Mouse (Mus musculus) embryonic facial prominence, embryonic 11.5 days (tissue): ENCODE results near the gene Kidins220. TPM values are rescaled to one million over a fixed set of nuclear protein-coding genes. Genes with fewer than 3 reads are reported as not detected.

Experiments
- ATAC-seq: fragments of 200-750 bp; cut with Nextera tagmentation; replicated peaks from 2 replicates; pipeline ENCODE4 v1.8.0; 2017; ENCODE audit warnings: low read depth; ENCODE audit not compliant: insufficient number of reproducible peaks, low FRiP score, low TSS enrichment
- DNase-seq: peaks from one replicate; pipeline ENCODE4 v3.0.0-alpha.2; 2015; ENCODE audit warnings: low spot score
- H3K27ac ChIP-seq: fragments of 300-500 bp; sonication (generic); replicated peaks from 2 replicates; pipeline ENCODE4 v1.5.1; 2014; ENCODE audit warnings: mild to moderate bottlenecking, low read depth, low read length, control low read depth
- H3K27me3 ChIP-seq: fragments of 300-500 bp; sonication (generic); 2 replicates; pipeline ENCODE4 v1.6.1; 2014; ENCODE audit warnings: mild to moderate bottlenecking, low read length, moderate library complexity, mixed read lengths; ENCODE audit not compliant: control insufficient read depth, insufficient read depth
- H3K36me3 ChIP-seq: fragments of 300-500 bp; sonication (generic); replicated peaks from 2 replicates; pipeline ENCODE4 v1.6.1; 2014; ENCODE audit warnings: low read depth, mild to moderate bottlenecking, low read length, moderate library complexity, mixed read lengths; ENCODE audit not compliant: control insufficient read depth, insufficient read depth
- H3K4me1 ChIP-seq: fragments of 300-500 bp; sonication (generic); 2 replicates; pipeline ENCODE4 v1.6.1; 2014; ENCODE audit warnings: low read length, mixed read lengths; ENCODE audit not compliant: control insufficient read depth, insufficient read depth
- H3K4me2 ChIP-seq: fragments of 300-500 bp; sonication (generic); 2 replicates; pipeline ENCODE4 v1.6.1; 2014; ENCODE audit warnings: low read depth, mild to moderate bottlenecking, control low read depth, low read length, moderate library complexity
- H3K4me3 ChIP-seq: fragments of 300-500 bp; sonication (generic); 2 replicates; pipeline ENCODE4 v1.5.1; 2014; ENCODE audit warnings: low read depth, low read length, control low read depth
- H3K9ac ChIP-seq: fragments of 300-500 bp; sonication (generic); replicated peaks from 2 replicates; pipeline ENCODE4 v1.6.1; 2014; ENCODE audit warnings: mild to moderate bottlenecking, control low read depth, low read length
- H3K9me3 ChIP-seq: fragments of 300-500 bp; sonication (generic); replicated peaks from 2 replicates; pipeline ENCODE4 v1.6.1; 2016; ENCODE audit warnings: mild to moderate bottlenecking, low read length, inconsistent platforms, mixed read lengths; ENCODE audit not compliant: control insufficient read depth
- WGBS: fragments of 180-500 bp; shearing (Covaris S2); extraction: QIAGEN DNeasy Blood & Tissue Kit; methylation state at CpG from one replicate; pipeline ENCODE4 v1.1.7; 2014; 5-methylcytosine and 5-hydroxymethylcytosine counted together
- polyA plus RNA-seq: library from polyadenylated mRNA; unstranded; fragments of >200 nt; fragmentation: Nextera tagmentation; extraction: Ambion mirVana; gene quantifications from 2 replicates; pipeline ENCODE4 v1.2.1, GENCODE M21; 2014

Kidins220 gene
- polyA plus RNA-seq, 1 experiment from 2014 or later = 23.4 TPM

DNA sequence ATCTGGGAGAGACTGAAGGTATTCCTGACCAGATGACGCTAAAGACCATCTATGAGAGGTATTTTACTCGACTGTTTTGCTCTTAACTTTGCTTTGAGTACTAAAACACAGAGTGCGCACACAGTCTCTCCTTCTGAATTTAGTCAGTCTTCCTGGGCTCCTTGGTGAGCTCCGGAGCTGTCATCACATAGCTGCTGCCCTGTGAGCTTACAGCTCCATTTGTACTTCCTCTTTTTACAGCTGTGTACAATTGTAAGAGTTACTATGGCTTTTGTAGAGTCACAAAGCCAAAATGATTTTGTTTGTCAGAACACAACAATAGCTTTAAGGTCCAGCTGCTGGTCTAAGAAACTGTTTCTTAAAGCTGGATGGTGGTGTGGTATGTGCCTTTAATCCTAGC is 42.3 kb downstream of the Kidins220 start:
- Histone ChIP-seq H3K27me3 (no peaks in the 10 kb centered on the region), H3K9ac (no peak overlapping the region), H3K4me2 (no peak overlapping the region), H3K9me3 (no peaks in the 10 kb centered on the region), H3K4me1 (no peaks in the 10 kb centered on the region), H3K4me3 (no peak overlapping the region), H3K36me3 (peaks cover 3% of the 10 kb centered on the region; the same call in 1 of the 2 replicates), H3K27ac (no peak overlapping the region)
- no peak for ATAC-seq
- DNase-seq = no peak
- 86% methylated on average over 4 of the region's 4 CpGs for whole genome bisulfite sequencing

DNA sequence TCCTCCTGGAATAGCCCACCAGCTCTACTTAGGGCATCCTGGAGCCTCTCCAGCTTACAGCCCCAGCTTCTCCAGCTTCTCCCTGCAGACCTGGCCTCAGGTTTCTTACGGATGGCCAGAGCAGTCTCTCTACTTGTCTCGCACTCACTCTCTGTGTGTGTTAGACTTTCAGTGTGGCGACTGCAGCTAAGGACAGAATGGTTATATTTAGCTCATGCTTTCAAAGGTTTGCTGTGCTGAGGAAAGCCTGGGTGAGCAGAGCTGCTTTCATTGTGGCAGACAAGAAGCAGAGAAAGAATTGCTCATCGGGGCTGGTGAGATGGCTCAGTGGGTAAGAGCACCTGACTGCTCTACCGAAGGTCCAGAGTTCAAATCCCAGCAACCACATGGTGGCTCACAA is 46.3 kb downstream of the Kidins220 start:
- H3K27me3 ChIP-seq = no peaks in the 10 kb centered on the region
- no peak overlapping the region for H3K4me2 ChIP-seq
- DNase-seq (no peak), ATAC-seq (no peak)
- H3K4me3 ChIP-seq = no peak overlapping the region
- no peaks in the 10 kb centered on the region for H3K4me1 ChIP-seq
- H3K27ac ChIP-seq = no peak overlapping the region
- 88% methylated on average over 5 of the region's 5 CpGs for WGBS
- no peak overlapping the region for H3K9ac ChIP-seq
- H3K9me3 ChIP-seq = no peaks in the 10 kb centered on the region
- peaks cover 3% of the 10 kb centered on the region; the same call in 1 of the 2 replicates for H3K36me3 ChIP-seq

DNA sequence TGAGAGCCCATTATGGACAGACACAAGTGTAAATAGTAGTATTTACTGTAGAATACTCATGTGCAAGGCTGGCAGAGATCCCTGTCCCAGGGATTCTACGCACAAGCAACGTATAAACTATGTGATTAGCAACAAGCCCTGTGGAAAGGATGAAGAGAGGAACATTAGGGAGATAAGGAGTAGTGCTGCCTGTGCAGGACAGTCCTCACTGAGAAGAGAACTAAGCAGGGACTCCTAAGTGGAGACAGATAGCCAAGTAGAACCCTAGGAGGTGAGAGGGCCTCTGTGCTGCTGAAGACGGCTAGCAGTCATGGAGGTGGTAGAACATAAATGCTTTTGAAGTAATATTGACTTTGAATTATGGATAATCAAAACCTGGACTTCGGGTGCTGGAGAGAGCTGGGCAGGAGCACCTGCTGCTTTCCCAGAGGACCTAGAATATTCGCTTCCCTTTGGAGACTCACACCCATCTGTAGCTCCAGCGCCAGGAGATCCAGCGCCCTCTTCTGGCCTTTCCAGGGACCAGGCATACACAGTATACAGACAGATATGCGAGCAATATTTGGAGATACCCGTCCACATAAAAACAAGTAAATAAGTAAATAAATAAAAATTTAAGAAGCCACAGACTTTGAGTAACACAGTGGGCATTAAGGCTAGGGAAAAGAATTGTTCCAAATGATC is 50.3 kb downstream of the Kidins220 start:
- Histone ChIP-seq H3K4me3 (no peak overlapping the region), H3K36me3 (no peaks in the 10 kb centered on the region), H3K9ac (no peak overlapping the region), H3K27me3 (no peaks in the 10 kb centered on the region), H3K4me1 (no peaks in the 10 kb centered on the region), H3K9me3 (no peaks in the 10 kb centered on the region), H3K27ac (no peak overlapping the region), H3K4me2 (no peak overlapping the region)
- ATAC-seq (no peak), DNase-seq (no peak)
- 62% methylated on average over 9 of the region's 9 CpGs for WGBS

DNA sequence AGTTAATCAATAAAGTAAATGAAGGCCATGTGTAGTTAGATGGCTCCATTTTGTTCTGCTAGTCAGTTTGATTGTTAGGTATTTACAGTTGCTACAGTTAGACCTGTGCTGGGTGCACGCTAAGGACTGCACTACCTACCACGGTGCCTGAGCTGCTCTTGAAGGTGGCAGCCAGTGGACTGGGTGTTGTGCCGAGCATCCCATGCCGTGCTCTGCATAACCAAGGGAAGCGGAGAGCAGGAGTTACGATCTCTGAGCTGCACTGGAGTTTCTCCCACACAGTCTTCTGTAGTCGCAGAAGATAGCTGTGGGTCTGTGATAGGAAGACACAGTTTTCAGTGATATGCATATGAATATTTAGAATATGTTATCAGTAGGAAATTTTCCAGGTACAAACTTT is 51.6 kb downstream of the Kidins220 start:
- H3K4me3 ChIP-seq = no peak overlapping the region
- DNase-seq (no peak), ATAC-seq (no peak)
- no peaks in the 10 kb centered on the region for H3K4me1 ChIP-seq
- no peak overlapping the region for H3K4me2 ChIP-seq
- H3K9me3 ChIP-seq = no peaks in the 10 kb centered on the region
- H3K36me3 ChIP-seq = no peaks in the 10 kb centered on the region
- H3K9ac ChIP-seq = no peak overlapping the region
- H3K27me3 ChIP-seq = no peaks in the 10 kb centered on the region
- WGBS = 84% methylated on average over 7 of the region's 7 CpGs
- no peak overlapping the region for H3K27ac ChIP-seq

DNA sequence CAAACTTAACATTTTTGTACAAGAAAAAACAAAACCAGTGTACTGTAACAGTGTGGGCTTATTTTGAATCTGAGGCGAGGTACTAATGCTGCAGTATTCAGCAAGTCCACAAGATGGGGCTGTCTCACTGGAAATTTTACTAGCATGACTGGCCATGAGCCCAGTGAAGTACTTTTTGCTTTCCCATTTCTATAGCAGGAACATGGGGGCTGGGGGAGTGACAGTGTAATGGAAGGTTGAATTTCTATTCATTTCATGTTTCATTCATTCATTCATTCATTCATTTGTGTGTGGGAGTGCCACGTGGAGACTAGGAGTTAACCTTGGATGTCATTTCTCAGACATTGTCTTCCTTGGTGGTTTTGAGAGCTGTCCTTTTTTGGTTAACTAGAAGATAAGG is 52.7 kb downstream of the Kidins220 start:
- Histone ChIP-seq H3K4me2 (no peak overlapping the region), H3K9ac (no peak overlapping the region), H3K36me3 (no peaks in the 10 kb centered on the region), H3K4me1 (no peaks in the 10 kb centered on the region), H3K27me3 (no peaks in the 10 kb centered on the region), H3K4me3 (no peak overlapping the region), H3K9me3 (no peaks in the 10 kb centered on the region), H3K27ac (no peak overlapping the region)
- DNase-seq (peak; percentile 76), ATAC-seq (no peak)
- 18% methylated on average over 2 of the region's 2 CpGs for WGBS

DNA sequence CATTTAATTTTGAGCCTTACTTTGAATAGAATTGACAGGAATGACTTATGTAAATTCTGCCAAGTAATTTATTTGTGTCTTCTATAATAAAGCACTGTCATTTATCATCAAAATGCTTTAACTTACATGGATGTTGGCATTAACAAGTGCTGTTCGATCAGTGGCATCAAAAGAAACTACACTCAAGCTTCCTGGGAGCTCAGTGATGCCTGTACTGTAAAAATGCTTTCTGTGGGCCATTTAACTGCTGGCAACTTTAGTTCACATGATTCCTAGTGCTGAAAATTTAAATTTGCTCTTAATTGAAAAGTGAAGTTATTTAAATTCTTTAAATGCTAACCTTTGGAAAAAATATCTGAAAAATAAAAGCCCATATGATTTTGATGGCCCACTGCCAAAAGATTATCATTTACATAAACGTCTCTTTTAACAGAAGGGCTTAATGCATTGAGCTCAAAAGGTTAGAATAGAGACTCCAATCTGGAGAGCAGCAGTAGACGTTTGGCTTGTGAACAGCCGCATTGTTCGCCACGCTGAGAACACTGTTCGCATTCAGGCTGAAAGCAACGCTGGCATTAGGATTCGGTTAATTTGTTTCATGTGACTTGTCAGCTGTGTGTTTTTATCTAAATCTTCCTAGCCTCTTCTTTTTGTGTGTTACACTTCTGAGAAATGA is 59.1 kb downstream of the Kidins220 start:
- no peaks in the 10 kb centered on the region for H3K36me3 ChIP-seq
- no peak overlapping the region for H3K9ac ChIP-seq
- H3K4me2 ChIP-seq = no peak overlapping the region
- H3K4me3 ChIP-seq = no peak overlapping the region
- DNase-seq (peak; percentile 63), ATAC-seq (no peak)
- H3K9me3 ChIP-seq = no peaks in the 10 kb centered on the region
- no peak overlapping the region for H3K27ac ChIP-seq
- no peaks in the 10 kb centered on the region for H3K4me1 ChIP-seq
- H3K27me3 ChIP-seq = no peaks in the 10 kb centered on the region
- WGBS = 21% methylated on average over 9 of the region's 9 CpGs

DNA sequence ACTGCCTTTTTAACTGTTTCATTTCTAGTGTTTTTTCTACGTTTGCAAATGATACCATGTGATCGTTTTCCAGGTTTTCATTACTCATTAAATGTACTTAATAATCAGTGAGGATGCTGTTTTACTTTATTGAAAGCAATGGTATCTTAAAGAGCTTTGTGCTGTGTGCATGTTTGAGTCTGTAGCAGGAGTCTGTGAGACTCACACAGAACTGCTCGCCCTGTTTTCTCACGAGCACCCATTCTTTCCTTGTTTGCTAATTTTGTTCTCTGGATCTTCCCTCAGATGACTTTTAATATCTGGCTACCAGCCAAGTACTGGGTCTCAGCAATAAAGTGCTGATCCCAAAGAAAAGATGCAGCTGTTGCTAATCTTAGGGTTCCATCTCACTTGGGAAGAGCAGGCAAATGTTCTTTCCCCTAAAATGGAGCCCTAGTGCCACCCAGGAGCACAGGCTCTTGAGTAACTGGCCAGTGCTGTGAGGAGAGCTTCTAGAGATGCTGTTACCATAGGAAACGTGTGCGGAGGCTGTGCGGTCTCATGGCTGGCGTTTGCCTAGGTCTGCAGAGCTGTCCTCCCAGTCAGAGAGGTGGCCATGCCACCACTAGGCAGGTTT is 59.7 kb downstream of the Kidins220 start:
- no peak overlapping the region for H3K4me2 ChIP-seq
- no peak overlapping the region for H3K4me3 ChIP-seq
- H3K27me3 ChIP-seq = no peaks in the 10 kb centered on the region
- H3K9ac ChIP-seq = no peak overlapping the region
- no peaks in the 10 kb centered on the region for H3K4me1 ChIP-seq
- no peak overlapping the region for H3K27ac ChIP-seq
- WGBS = 67% methylated on average over 8 of the region's 8 CpGs
- no peaks in the 10 kb centered on the region for H3K36me3 ChIP-seq
- ATAC-seq (no peak), DNase-seq (no peak)
- no peaks in the 10 kb centered on the region for H3K9me3 ChIP-seq

DNA sequence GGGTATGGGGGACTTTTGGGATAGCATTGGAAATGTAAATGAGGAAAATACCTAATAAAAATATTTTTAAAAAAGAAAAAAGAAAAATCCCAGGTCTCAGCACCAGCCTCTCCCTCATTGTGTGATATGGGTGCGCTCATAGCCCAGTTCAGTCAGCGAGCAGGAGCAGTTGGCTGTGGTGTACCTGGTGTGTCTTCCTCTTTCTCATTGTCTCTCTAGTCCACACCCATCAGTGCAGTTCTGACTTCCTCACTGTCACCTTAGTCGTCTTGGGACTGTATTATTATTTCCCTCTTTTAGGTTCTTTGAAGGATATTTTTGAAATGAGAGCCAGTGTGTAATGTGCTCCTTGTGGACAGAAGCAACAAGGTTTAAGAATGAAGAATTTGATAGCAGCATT is 61.3 kb downstream of the Kidins220 start:
- Histone ChIP-seq H3K4me3 (no peak overlapping the region), H3K4me1 (no peaks in the 10 kb centered on the region), H3K9ac (no peak overlapping the region), H3K36me3 (no peaks in the 10 kb centered on the region), H3K4me2 (no peak overlapping the region), H3K9me3 (no peaks in the 10 kb centered on the region), H3K27ac (no peak overlapping the region), H3K27me3 (no peaks in the 10 kb centered on the region)
- WGBS = 90% methylated on average over 3 of the region's 3 CpGs
- DNase-seq = no peak
- ATAC-seq = no peak
